Mouse (Mus musculus): ENCODE measurements at regions not wholly inside any gene's neighbourhood (a gene's known extent, or its start where the extent isn't known, plus 50 kb on each side); places are given as distances from the start of the nearest gene placed in this dataset.

GRCm38 (mm10) chr7:129730785-129731352, 139.2 kb downstream of the Wdr11 start:
- Histone ChIP-seq H3K27ac (ENCODE audit: insufficient read depth, low read length) (no peak overlapping the region), H3K27me3 (ENCODE audit: control insufficient read depth, insufficient read depth, low read length) (no peaks in the 10 kb centered on the region), H3K4me3 (replicated peaks; ENCODE audit: insufficient read depth, low read depth, low read length) (no peak overlapping the region), H3K4me1 (ENCODE audit: control insufficient read depth, insufficient read depth, low read length) (no peaks in the 10 kb centered on the region)
- DNase-seq = no peak
- TF ChIP-seq CTCF (IDR thresholded peaks at IDR 0.05; ENCODE audit: borderline replicate concordance, insufficient read depth, low read depth, low read length) = no peak
- 54% methylated on average over 7 of the region's 7 CpGs for WGBS

- TF ChIP-seq CTCF (IDR thresholded peaks at IDR 0.05; ENCODE audit: borderline replicate concordance, insufficient read depth, low read depth, low read length) (no peak), POLR2A (IDR thresholded peaks at IDR 0.05; ENCODE audit: borderline replicate concordance, insufficient read depth, low read length) (no peak)
- Histone ChIP-seq H3K4me1 (ENCODE audit: control insufficient read depth, insufficient read depth, low read length) (no peaks in the 10 kb centered on the region; the same call in 1 of the 2 replicates), H3K4me3 (replicated peaks; ENCODE audit: insufficient read depth, low read depth, low read length) (no peak overlapping the region), H3K27me3 (ENCODE audit: control insufficient read depth, insufficient read depth, low read length) (no peaks in the 10 kb centered on the region), H3K27ac (ENCODE audit: insufficient read depth, low read length) (no peak overlapping the region)
- DNase-seq = no peak
- WGBS = 90% methylated on average over 4 of the region's 4 CpGs
Observed at GRCm38 (mm10) chr7:129742657-129743056, 151.0 kb downstream of the Wdr11 start.

DNA sequence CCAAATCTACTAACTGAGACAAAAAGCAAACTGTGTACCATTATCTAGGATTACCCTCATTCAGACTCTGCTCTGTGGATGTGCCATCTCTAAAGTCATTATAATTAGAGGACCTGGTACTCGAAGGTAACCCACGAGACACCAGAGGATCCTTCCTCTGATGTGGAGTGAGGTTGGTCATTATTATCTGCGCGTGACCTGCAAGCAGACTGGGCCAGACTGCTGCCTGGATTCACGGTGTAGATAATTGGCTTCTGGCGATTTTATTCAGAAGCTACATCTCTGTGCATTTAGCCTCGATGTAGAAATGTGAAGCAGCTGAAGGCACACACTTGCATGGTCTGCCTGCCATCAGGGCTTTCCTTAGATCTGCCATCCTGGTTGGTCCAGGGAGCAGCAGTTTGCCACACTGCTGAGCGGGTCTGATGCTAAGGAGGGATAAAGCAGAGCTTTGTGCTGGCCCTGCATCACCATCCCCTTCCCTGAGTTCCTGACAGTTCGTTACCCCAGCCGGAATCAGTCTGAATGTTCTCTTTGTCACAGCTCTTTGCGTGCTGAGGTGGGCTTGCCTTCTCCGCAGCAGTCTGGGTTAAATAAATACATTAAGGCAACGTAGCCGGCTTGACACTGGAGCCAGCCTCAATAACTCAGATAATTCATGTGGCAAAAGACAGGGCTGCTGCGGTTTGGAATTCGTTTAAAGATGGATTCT, 152.4 kb downstream of the Wdr11 start:
- Histone ChIP-seq H3K27ac (ENCODE audit: insufficient read depth, low read length) (no peak overlapping the region), H3K4me3 (replicated peaks; ENCODE audit: insufficient read depth, low read depth, low read length) (no peak overlapping the region), H3K4me1 (ENCODE audit: control insufficient read depth, insufficient read depth, low read length) (no peaks in the 10 kb centered on the region; the same call in 1 of the 2 replicates), H3K27me3 (ENCODE audit: control insufficient read depth, insufficient read depth, low read length) (no peaks in the 10 kb centered on the region)
- TF ChIP-seq POLR2A (IDR thresholded peaks at IDR 0.05; ENCODE audit: borderline replicate concordance, insufficient read depth, low read length) (no peak), CTCF (IDR thresholded peaks at IDR 0.05; ENCODE audit: borderline replicate concordance, insufficient read depth, low read depth, low read length) (no peak)
- no peak for DNase-seq
- 46% methylated on average over 16 of the region's 16 CpGs for WGBS

- Histone ChIP-seq H3K4me3 (replicated peaks; ENCODE audit: insufficient read depth, low read depth, low read length) (no peak overlapping the region), H3K27ac (ENCODE audit: insufficient read depth, low read length) (no peak overlapping the region), H3K27me3 (ENCODE audit: control insufficient read depth, insufficient read depth, low read length) (no peaks in the 10 kb centered on the region), H3K4me1 (ENCODE audit: control insufficient read depth, insufficient read depth, low read length) (no peaks in the 10 kb centered on the region; the same call in 1 of the 2 replicates)
- no peak for DNase-seq
- TF ChIP-seq POLR2A (IDR thresholded peaks at IDR 0.05; ENCODE audit: borderline replicate concordance, insufficient read depth, low read length) (no peak), CTCF (IDR thresholded peaks at IDR 0.05; ENCODE audit: borderline replicate concordance, insufficient read depth, low read depth, low read length) (no peak)
- WGBS = 46% methylated on average over 5 of the region's 5 CpGs
Observed at GRCm38 (mm10) chr7:129746639-129747038, 155.0 kb downstream of the Wdr11 start.

GRCm38 (mm10) chr7:129750936-129751335, 159.3 kb downstream of the Wdr11 start:
- Histone ChIP-seq H3K4me3 (replicated peaks; ENCODE audit: insufficient read depth, low read depth, low read length) (no peak overlapping the region), H3K27ac (ENCODE audit: insufficient read depth, low read length) (no peak overlapping the region), H3K27me3 (ENCODE audit: control insufficient read depth, insufficient read depth, low read length) (no peaks in the 10 kb centered on the region), H3K4me1 (ENCODE audit: control insufficient read depth, insufficient read depth, low read length) (no peaks in the 10 kb centered on the region)
- no peak for TF ChIP-seq POLR2A (IDR thresholded peaks at IDR 0.05; ENCODE audit: borderline replicate concordance, insufficient read depth, low read length)
- no peak for TF ChIP-seq CTCF (IDR thresholded peaks at IDR 0.05; ENCODE audit: borderline replicate concordance, insufficient read depth, low read depth, low read length)
- no peak for DNase-seq

DNA sequence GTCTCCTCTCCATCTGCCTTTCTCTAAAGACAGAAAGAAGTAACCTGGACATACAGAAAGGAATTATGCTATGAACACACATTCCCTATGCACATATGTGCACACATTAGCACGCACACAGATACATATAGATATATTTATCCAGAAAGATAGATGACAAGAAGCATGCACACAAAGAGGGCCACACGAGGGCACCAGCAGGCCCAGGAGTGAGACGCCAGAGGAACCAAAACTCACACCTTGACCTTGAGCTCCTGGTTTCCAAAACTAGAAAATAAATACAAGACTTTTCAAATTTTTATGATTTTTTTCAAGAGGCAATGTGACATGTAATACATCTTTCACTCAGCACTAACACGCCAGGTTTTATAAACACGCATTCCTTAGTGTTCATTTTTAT, 163.1 kb downstream of the Wdr11 start:
- DNase-seq = no peak
- Histone ChIP-seq H3K27ac (ENCODE audit: insufficient read depth, low read length) (no peak overlapping the region), H3K4me3 (replicated peaks; ENCODE audit: insufficient read depth, low read depth, low read length) (no peak overlapping the region), H3K27me3 (ENCODE audit: control insufficient read depth, insufficient read depth, low read length) (no peaks in the 10 kb centered on the region), H3K4me1 (ENCODE audit: control insufficient read depth, insufficient read depth, low read length) (no peaks in the 10 kb centered on the region)
- 83% methylated on average over 5 of the region's 5 CpGs for WGBS
- TF ChIP-seq POLR2A (IDR thresholded peaks at IDR 0.05; ENCODE audit: borderline replicate concordance, insufficient read depth, low read length) (no peak), CTCF (IDR thresholded peaks at IDR 0.05; ENCODE audit: borderline replicate concordance, insufficient read depth, low read depth, low read length) (peak; percentile 21; the same call in 1 of the 2 replicates)

- TF ChIP-seq CTCF (IDR thresholded peaks at IDR 0.05; ENCODE audit: borderline replicate concordance, insufficient read depth, low read depth, low read length) (no peak), POLR2A (IDR thresholded peaks at IDR 0.05; ENCODE audit: borderline replicate concordance, insufficient read depth, low read length) (no peak)
- DNase-seq = no peak
- no peak overlapping the region for H3K4me3 ChIP-seq (replicated peaks; ENCODE audit: insufficient read depth, low read depth, low read length)
- H3K4me1 ChIP-seq (ENCODE audit: control insufficient read depth, insufficient read depth, low read length) = no peaks in the 10 kb centered on the region
- WGBS = 91% methylated on average over 6 of the region's 6 CpGs
- H3K27me3 ChIP-seq (ENCODE audit: control insufficient read depth, insufficient read depth, low read length) = no peaks in the 10 kb centered on the region; the same call in 1 of the 2 replicates
- no peak overlapping the region for H3K27ac ChIP-seq (ENCODE audit: insufficient read depth, low read length)
Observed at GRCm38 (mm10) chr7:129756138-129756537, 164.5 kb downstream of the Wdr11 start.

DNA sequence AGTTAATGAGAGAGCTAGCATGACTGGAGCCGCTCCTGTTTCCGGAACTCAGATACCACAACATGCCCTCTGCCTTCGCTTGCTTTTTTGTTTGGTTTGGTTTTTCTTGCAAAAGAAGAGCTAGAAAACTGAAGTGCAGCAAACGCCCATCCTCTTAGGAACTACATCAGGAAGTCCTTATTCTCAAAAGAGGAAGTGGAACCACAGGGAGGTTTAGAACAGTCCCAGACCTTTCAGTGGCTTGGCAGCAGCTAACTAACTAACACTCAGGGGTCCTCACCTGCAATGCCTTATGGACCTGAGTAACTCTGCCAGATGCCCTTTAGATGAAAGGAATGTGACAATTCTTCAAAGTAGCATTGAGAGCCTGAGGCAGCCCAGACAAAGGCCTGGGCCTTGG, 168.2 kb downstream of the Wdr11 start:
- Histone ChIP-seq H3K4me3 (replicated peaks; ENCODE audit: insufficient read depth, low read depth, low read length) (no peak overlapping the region), H3K27me3 (ENCODE audit: control insufficient read depth, insufficient read depth, low read length) (no peaks in the 10 kb centered on the region; the same call in 1 of the 2 replicates), H3K4me1 (ENCODE audit: control insufficient read depth, insufficient read depth, low read length) (no peaks in the 10 kb centered on the region), H3K27ac (ENCODE audit: insufficient read depth, low read length) (no peak overlapping the region)
- TF ChIP-seq POLR2A (IDR thresholded peaks at IDR 0.05; ENCODE audit: borderline replicate concordance, insufficient read depth, low read length) = no peak
- no peak for TF ChIP-seq CTCF (IDR thresholded peaks at IDR 0.05; ENCODE audit: borderline replicate concordance, insufficient read depth, low read depth, low read length)
- DNase-seq = no peak
- WGBS = 95% methylated on average over 4 of the region's 4 CpGs
